Mouse (Mus musculus) kidney, adult 2 months (tissue): Measurements from ENCODE around the gene Eef1a2. TPM values are rescaled to one million over a fixed set of nuclear protein-coding genes. Genes with fewer than 3 reads are reported as not detected.
A peak's percentile ranks its signal among the peaks of the same experiment; 100 is the strongest.
"Not testable (repeated sequence)": the region's sequence is repeated elsewhere in the genome, so short reads cannot be mapped to it uniquely, and the experiment has no call there.

ENCODE experiments used
- DNase-seq: peaks from one replicate; pipeline ENCODE4 v3.0.0; 2021
- H3K27ac ChIP-seq: fragments of 200-500 bp; 2 replicates; pipeline ENCODE4 v1.5.1; 2012; ENCODE audit warnings: low read depth, low read length, control low read depth, inconsistent platforms; ENCODE audit not compliant: insufficient read depth
- H3K27me3 ChIP-seq: fragments of 200-500 bp; replicated peaks from 2 replicates; pipeline ENCODE4 v1.6.1; 2012; ENCODE audit warnings: mild to moderate bottlenecking, moderate library complexity, low read length, inconsistent platforms; ENCODE audit not compliant: control insufficient read depth, insufficient read depth
- H3K36me3 ChIP-seq: fragments of 200-500 bp; 2 replicates; pipeline ENCODE4 v1.6.1; 2012; ENCODE audit warnings: mild to moderate bottlenecking, moderate library complexity, low read length, inconsistent platforms; ENCODE audit not compliant: control insufficient read depth, insufficient read depth
- H3K4me1 ChIP-seq: fragments of 200-500 bp; 2 replicates; pipeline ENCODE4 v1.6.1; 2011; ENCODE audit warnings: low read length; ENCODE audit not compliant: control insufficient read depth, insufficient read depth
- H3K4me3 ChIP-seq: fragments of 200-500 bp; 2 replicates; pipeline ENCODE4 v1.5.1; 2011; ENCODE audit warnings: mild to moderate bottlenecking, low read depth, low read length, control low read depth; ENCODE audit not compliant: insufficient read depth
- CTCF ChIP-seq: fragments of 200-500 bp; conservative IDR thresholded peaks from 2 replicates; pipeline ENCODE4 v1.5.1; 2011; ENCODE audit warnings: low read depth, mild to moderate bottlenecking, control low read depth, low read length, moderate library complexity, mixed read lengths; ENCODE audit not compliant: insufficient read depth, insufficient read length
- POLR2A ChIP-seq: fragments of 200-500 bp; IDR thresholded peaks from one replicate; pipeline ENCODE4 v1.6.1; 2011; ENCODE audit warnings: low read depth, low read length, control low read depth
- WGBS: fragments of 180-500 bp; shearing (Covaris S2); methylation state at CpG from one replicate; pipeline ENCODE4 v1.1.7; 2018; 5-methylcytosine and 5-hydroxymethylcytosine counted together
- polyA plus RNA-seq: library from polyadenylated mRNA; depleted of rRNA; stranded (reverse); fragments of >200 nt; gene quantifications from 2 replicates; pipeline ENCODE4 v1.2.3, GENCODE M21; 2012

Gene Eef1a2
- polyA plus RNA-seq, 1 experiment = 18.7 TPM

GRCm38 (mm10) chr2:181193044-181193443 is 36.2 kb upstream of the Eef1a2 start:
- H3K27me3 ChIP-seq = no peaks in the 10 kb centered on the region
- H3K4me1 ChIP-seq = peaks cover 5% of the 10 kb centered on the region; the same call in 1 of the 2 replicates
- H3K27ac ChIP-seq = no peak overlapping the region
- TF ChIP-seq POLR2A = no peak
- no peak for TF ChIP-seq CTCF
- no peaks in the 10 kb centered on the region for H3K36me3 ChIP-seq
- H3K4me3 ChIP-seq = no peak overlapping the region
- 84% methylated on average over 3 of the region's 3 CpGs for WGBS
- no peak for DNase-seq

- no peak for TF ChIP-seq POLR2A
- TF ChIP-seq CTCF = no peak
- 65% methylated on average over 4 of the region's 4 CpGs for WGBS
These were observed 35.1 kb upstream of the Eef1a2 start for GRCm38 (mm10) chr2:181191936-181192335.

GRCm38 (mm10) chr2:181191385-181191784 is 34.6 kb upstream of the Eef1a2 start:
- not testable (repeated sequence) for DNase-seq, H3K27me3 ChIP-seq, H3K27ac ChIP-seq, H3K4me1 ChIP-seq, H3K36me3 ChIP-seq, H3K4me3 ChIP-seq
- WGBS = 68% methylated on average over 4 of the region's 4 CpGs

More at GRCm38 (mm10) chr2:181191936-181192335, 35.1 kb upstream of the Eef1a2 start:
- Histone ChIP-seq H3K4me3 (no peak overlapping the region), H3K27ac (no peak overlapping the region), H3K27me3 (no peaks in the 10 kb centered on the region), H3K4me1 (peaks cover 5% of the 10 kb centered on the region; the same call in 1 of the 2 replicates), H3K36me3 (no peaks in the 10 kb centered on the region)
- DNase-seq = no peak

- DNase-seq = no peak
- no peaks in the 10 kb centered on the region for H3K36me3 ChIP-seq
- 0 out of 2 replicates have a peak overlapping the region, but pooled peaks have one; percentile 13 for H3K27ac ChIP-seq
- H3K27me3 ChIP-seq = no peaks in the 10 kb centered on the region
- no peak overlapping the region for H3K4me3 ChIP-seq
- no peak for TF ChIP-seq POLR2A
- no peak for TF ChIP-seq CTCF
- WGBS = 83% methylated on average over 1 of the region's 1 CpGs
- H3K4me1 ChIP-seq = peaks cover 5% of the 10 kb centered on the region; the same call in 1 of the 2 replicates
These were observed 32.5 kb upstream of the Eef1a2 start for GRCm38 (mm10) chr2:181189321-181189720.

GRCm38 (mm10) chr2:181188681-181189080 is 31.9 kb upstream of the Eef1a2 start:
- TF ChIP-seq CTCF (no peak), POLR2A (no peak)
- peak; percentile 21 for DNase-seq
- no peaks in the 10 kb centered on the region for H3K27me3 ChIP-seq
- peaks cover 5% of the 10 kb centered on the region; the same call in 1 of the 2 replicates for H3K4me1 ChIP-seq
- 46% methylated on average over 2 of the region's 2 CpGs for WGBS
- H3K27ac ChIP-seq = peak overlapping the region; percentile 13
- no peak overlapping the region for H3K4me3 ChIP-seq
- no peaks in the 10 kb centered on the region for H3K36me3 ChIP-seq

GRCm38 (mm10) chr2:181187121-181188000 is 30.5 kb upstream of the Eef1a2 start, which contains the start of gene Ppdpf:
Gene Ppdpf (plus strand): TSS chr2:181187247.
- under 1% methylated on average over 64 of the region's 64 CpGs for WGBS
- peak; percentile 98 for DNase-seq
- Histone ChIP-seq H3K36me3 (no peaks in the 10 kb centered on the region), H3K27ac (peak within 1 kb of the TSS; percentile 96), H3K4me1 (peaks cover 5% of the 10 kb centered on the region; the same call in 1 of the 2 replicates), H3K4me3 (peak within 1 kb of the TSS; percentile 84), H3K27me3 (no peaks in the 10 kb centered on the region)
- TF ChIP-seq POLR2A (peak; percentile 63), CTCF (0 out of 2 replicates have a peak, but pooled peaks have one; percentile 17)

GRCm38 (mm10) chr2:181186635-181187034 is 29.8 kb upstream of the Eef1a2 start:
- Histone ChIP-seq H3K4me3 (peak overlapping the region; percentile 84), H3K4me1 (peaks cover 5% of the 10 kb centered on the region; the same call in 1 of the 2 replicates), H3K36me3 (no peaks in the 10 kb centered on the region), H3K27me3 (no peaks in the 10 kb centered on the region), H3K27ac (peak overlapping the region; percentile 96)
- TF ChIP-seq CTCF (peak; percentile 99), POLR2A (no peak)
- DNase-seq = peak; percentile 93
- under 1% methylated on average over 14 of the region's 14 CpGs for WGBS
